Mouse (Mus musculus): ENCODE results near the gene Olfr1176.

GRCm38 (mm10) chr2:88336421-88336820 is at the start of gene Olfr1176:
- TF ChIP-seq CTCF (IDR thresholded peaks at IDR 0.05; ENCODE audit: control insufficient read depth, insufficient read depth, low read length) (no peak), POLR2A (IDR thresholded peaks at IDR 0.05; ENCODE audit: borderline replicate concordance, control insufficient read depth, low read depth, low read length) (no peak)

All from bone marrow, adult 2 months (tissue).